Mouse (Mus musculus) retina, embryonic 14.5 days (tissue): ENCODE measurements at regions not wholly inside any gene's neighbourhood (a gene's known extent, or its start where the extent isn't known, plus 50 kb on each side); places are given as distances from the start of the nearest gene placed in this dataset.

ENCODE experiments used
- DNase-seq: peaks from one replicate; pipeline ENCODE4 v3.0.0-alpha.2; 2015; ENCODE audit warnings: low spot score

- no peak for DNase-seq
Observed at GRCm38 (mm10) chr1:91678789-91679188, 122.5 kb upstream of the Twist2 start.

DNA sequence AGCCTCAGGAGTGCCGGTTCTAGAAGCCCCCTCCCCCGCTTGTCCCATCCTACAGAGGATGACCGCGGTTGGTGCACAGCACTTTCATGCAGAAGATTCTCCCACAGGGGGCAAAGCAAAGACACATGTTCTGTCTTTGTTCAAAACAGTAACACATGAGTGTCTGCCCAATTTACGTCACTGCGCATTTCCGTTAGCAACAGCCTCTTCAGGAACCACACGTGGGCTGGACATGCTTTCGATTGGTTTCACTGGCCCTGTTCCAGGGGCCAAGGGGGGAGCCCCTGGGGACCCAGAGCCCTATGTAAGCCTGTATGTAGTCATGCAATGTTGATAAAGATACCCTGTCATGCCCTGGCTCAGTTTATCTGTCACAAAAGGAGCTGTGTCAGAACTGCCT lies 116.2 kb upstream of the Twist2 start:
- peak; percentile 28 for DNase-seq

GRCm38 (mm10) chr1:91685789-91686188 lies 115.5 kb upstream of the Twist2 start:
- no peak for DNase-seq

- DNase-seq = no peak
Observed at GRCm38 (mm10) chr1:91691601-91692000, 109.7 kb upstream of the Twist2 start.

DNA sequence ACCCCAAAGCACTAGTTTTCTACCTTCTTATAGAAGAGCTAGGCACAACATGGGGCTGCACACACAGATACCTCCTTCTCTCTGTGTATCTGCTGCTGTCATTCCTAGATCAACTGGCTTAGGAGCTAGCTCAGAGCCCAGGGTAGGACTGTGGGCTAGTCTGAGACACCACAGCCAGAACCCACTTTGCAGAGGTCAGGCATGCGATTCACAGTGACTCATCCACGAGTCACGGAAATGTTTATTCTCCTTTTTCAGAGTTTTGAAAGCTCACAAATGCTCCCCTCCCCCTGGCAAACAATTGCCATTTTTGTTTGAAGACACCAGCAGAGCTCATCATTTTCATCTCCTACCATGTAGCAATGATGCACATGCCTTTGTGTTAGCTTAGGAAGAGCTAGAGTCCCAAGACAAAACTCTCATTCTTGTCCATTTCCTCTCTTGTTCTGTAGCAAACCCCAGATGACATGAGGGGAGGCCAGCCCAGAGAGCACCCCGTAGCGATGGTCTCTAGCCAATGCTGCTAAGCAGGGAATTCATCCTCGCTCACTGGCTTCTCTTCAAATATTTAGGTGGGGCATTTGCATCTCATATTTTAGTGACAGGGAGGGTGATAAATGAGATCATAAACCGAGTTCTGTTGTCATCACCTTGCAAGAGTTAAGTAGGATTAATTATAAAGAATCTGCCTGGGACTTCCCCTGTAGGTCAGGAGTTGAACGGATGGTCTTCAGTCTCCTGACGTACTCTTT lies 108.4 kb upstream of the Twist2 start:
- DNase-seq = no peak

DNA sequence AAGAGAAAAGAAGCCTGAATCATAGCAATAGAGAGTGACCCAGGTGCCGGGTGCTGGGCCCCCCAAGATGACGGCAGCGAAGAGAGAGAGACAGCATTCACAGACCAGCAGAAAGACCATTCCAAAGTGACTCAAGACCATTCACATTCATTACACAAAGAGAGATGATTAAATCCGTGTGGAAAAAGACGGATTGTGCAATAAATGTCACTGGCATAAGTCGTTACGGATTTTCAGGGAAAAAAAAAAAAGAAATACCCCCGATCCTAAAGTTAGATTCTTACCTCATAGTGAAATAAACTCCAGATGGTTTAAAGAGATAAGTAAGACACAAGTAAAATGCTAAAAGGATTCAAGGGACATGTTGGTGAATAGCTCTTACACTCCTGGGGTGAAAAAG lies 104.2 kb upstream of the Twist2 start:
- DNase-seq = no peak

DNA sequence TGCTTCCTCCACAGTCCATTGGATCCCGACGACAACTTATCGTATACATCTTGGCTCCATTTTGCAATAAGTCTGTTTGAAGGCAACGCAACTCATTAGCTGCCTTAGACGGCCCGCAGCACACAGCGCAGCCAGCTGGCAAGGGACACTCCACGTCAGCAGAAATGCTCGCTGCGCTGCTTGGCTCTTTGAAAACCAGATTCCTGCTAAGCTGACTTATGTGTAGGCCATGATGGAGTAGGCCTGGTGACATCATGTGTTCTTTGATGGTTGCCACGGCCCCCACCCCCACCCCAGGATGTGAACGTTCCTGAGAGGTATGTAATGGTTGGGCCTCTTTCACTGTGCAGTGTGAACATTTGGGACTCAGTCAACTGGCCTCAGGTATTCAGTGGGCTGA lies 99.8 kb upstream of the Twist2 start:
- DNase-seq = no peak

- DNase-seq = no peak
Observed at GRCm38 (mm10) chr1:91702021-91702420, 99.2 kb upstream of the Twist2 start.

DNA sequence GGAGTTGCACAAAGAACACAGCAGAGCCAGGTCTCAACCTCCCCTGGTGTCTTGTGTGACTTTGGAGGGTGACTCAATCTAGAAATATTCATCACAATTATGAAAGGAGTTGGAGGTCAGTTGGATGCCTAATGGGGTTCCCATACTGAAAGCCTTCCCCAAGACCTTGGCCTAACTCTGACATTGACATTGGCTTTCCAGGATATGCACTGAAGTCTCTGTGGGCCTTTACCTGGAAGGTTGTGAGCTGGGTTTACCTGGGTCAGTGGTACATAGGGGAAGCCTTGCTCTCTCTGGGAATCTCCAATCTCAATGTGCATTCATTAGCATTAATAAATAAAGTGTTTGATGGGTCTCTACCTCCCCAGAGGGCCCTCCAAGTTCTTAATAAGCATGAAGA lies 98.5 kb upstream of the Twist2 start:
- no peak for DNase-seq

GRCm38 (mm10) chr1:91705451-91705850 lies 95.8 kb upstream of the Twist2 start:
- no peak for DNase-seq

- no peak for DNase-seq
Observed at GRCm38 (mm10) chr1:91708550-91709243, 92.6 kb upstream of the Twist2 start.

DNA sequence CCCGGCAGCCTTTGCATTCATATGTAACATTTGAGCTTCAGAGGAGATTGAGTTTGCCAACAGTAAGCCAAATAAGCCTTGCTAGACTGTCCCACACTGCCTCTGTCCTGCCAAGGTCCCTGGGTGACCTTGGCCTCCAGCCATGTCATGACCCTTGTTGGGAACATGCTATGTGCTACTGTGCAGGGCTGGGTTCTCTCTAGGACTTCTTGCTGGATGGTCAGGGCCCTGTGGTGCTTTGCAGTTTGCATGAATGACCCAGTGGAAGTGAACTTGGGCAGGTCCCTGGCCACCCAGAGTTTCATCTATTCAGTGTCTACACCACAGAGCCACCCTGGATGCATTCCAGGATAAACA lies 92.0 kb upstream of the Twist2 start:
- no peak for DNase-seq

- no peak for DNase-seq
Observed at GRCm38 (mm10) chr1:91713131-91713530, 88.1 kb upstream of the Twist2 start.

- DNase-seq = no peak
Observed at GRCm38 (mm10) chr1:91714266-91714665, 87.0 kb upstream of the Twist2 start.

GRCm38 (mm10) chr1:91715341-91715740 lies 85.9 kb upstream of the Twist2 start:
- DNase-seq = no peak

DNA sequence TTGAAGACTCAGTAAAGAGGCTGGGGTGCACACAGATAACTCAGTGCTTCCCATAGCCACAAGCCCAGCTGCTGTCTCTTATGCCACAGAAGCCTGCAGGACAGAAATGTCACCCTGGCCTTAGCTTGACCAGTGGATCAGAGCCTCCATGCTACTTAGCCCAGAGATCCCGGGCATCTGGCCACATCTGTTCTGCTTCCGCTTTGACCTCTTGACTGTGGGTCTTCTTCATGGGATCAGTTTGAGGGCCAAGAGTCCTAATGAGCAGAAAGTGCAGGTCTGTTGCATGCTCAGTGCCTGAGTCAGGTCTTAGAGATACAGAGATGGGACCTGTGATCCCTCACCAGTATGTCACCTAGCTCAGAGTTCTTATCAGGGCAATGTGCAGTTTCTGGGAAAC lies 85.5 kb upstream of the Twist2 start:
- DNase-seq = no peak

- no peak for DNase-seq
Observed at GRCm38 (mm10) chr1:91716836-91717235, 84.4 kb upstream of the Twist2 start.

GRCm38 (mm10) chr1:91717961-91718360 lies 83.3 kb upstream of the Twist2 start:
- no peak for DNase-seq

GRCm38 (mm10) chr1:91729246-91729645 lies 72.0 kb upstream of the Twist2 start:
- DNase-seq = no peak

- no peak for DNase-seq
Observed at GRCm38 (mm10) chr1:91730281-91730680, 71.0 kb upstream of the Twist2 start.

- DNase-seq = no peak
Observed at GRCm38 (mm10) chr1:91731703-91732102, 69.6 kb upstream of the Twist2 start.

- DNase-seq = no peak
Observed at GRCm38 (mm10) chr1:91732461-91732861, 68.8 kb upstream of the Twist2 start.

- no peak for DNase-seq
Observed at GRCm38 (mm10) chr1:91734731-91735130, 66.5 kb upstream of the Twist2 start.

DNA sequence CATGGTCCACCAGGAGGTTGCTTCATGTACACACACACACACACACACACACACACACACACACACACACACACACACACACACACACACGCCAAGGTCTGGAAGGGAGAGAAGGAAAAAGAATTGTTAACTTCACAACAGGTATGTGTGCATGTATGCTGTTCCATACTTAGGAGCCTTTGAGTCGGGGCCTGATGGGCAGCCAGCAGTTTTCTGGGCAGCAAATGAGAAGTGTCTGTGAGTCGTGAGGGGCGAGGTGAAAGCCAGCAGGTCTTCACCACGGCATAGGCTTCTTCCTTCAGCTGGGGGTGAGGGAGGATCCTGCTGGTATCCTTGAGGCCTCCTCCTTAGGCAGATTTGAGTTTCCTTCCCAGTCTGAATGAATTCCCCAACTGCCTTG lies 65.8 kb upstream of the Twist2 start:
- DNase-seq = no peak
